Mouse (Mus musculus): ENCODE results near the gene Src. TPM values are rescaled to one million over a fixed set of nuclear protein-coding genes. Genes with fewer than 3 reads are reported as not detected.

Gene Src
- polyA plus RNA-seq, 1 experiment from 2014 or later, result 6.2 TPM

DNA sequence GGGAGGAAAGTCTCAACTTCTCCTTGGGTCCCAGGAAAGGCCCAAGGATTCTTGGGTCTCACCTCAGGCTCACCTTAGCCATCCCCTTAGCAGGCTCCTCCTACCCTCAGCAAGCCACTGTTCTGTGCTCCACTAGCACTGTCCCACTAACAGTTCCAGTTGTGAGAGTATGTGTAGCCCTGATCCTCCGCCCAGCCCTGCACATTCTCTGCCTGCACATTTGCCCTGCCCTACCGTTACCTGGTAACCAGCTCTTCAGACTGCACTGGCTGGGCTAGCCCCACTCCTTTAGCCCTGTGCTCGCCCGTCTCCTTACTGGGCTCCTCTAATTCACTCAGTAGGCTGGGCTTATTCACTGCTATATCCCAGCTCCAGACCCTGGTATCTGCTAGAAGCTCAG is 2.2 kb downstream of the Src start:
- WGBS (ENCODE audit: insufficient replicate concordance), result 85% methylated on average over 4 of the region's 4 CpGs
- no peak for ATAC-seq (replicated peaks; ENCODE audit: insufficient number of reproducible peaks, low FRiP score, low TSS enrichment)
- no peak overlapping the region for H3K27ac ChIP-seq (ENCODE audit: low read depth, low read length)

GRCm38 (mm10) chr2:157422062-157422655 is 3.9 kb downstream of the Src start:
- Histone ChIP-seq H3K4me3 (ENCODE audit: low read depth, low read length) (no peak overlapping the region), H3K4me2 (no peak overlapping the region), H3K9ac (ENCODE audit: low read depth, low read length) (no peak overlapping the region), H3K9me3 (replicated peaks; ENCODE audit: control insufficient read depth, low read length) (no peaks in the 10 kb centered on the region), H3K4me1 (ENCODE audit: control insufficient read depth, insufficient read depth, low read length) (peaks cover 32% of the 10 kb centered on the region), H3K27me3 (ENCODE audit: control insufficient read depth, insufficient read depth, low read length) (no peaks in the 10 kb centered on the region; the same call in 1 of the 2 replicates), H3K36me3 (ENCODE audit: control insufficient read depth, insufficient read depth, low read length) (no peaks in the 10 kb centered on the region), H3K27ac (ENCODE audit: low read depth, low read length) (peak overlapping the region; percentile 55; the same call in 1 of the 2 replicates)
- 71% methylated on average over 11 of the region's 11 CpGs for WGBS (ENCODE audit: insufficient replicate concordance)
- no peak for ATAC-seq (replicated peaks; ENCODE audit: insufficient number of reproducible peaks, low FRiP score, low TSS enrichment)

More for the DNA sequence above, 2.2 kb downstream of the Src start:
- Histone ChIP-seq H3K4me2 (no peak overlapping the region), H3K4me3 (ENCODE audit: low read depth, low read length) (no peak overlapping the region), H3K9me3 (replicated peaks; ENCODE audit: control insufficient read depth, low read length) (no peaks in the 10 kb centered on the region), H3K36me3 (ENCODE audit: control insufficient read depth, insufficient read depth, low read length) (no peaks in the 10 kb centered on the region), H3K4me1 (ENCODE audit: control insufficient read depth, insufficient read depth, low read length) (peaks cover 24% of the 10 kb centered on the region), H3K27me3 (ENCODE audit: control insufficient read depth, insufficient read depth, low read length) (no peaks in the 10 kb centered on the region; the same call in 1 of the 2 replicates), H3K9ac (ENCODE audit: low read depth, low read length) (no peak overlapping the region)

- Histone ChIP-seq H3K4me3 (ENCODE audit: low read depth, low read length) (peak overlapping the region; percentile 82), H3K27me3 (ENCODE audit: control insufficient read depth, insufficient read depth, low read length) (no peaks in the 10 kb centered on the region; the same call in 1 of the 2 replicates), H3K27ac (ENCODE audit: low read depth, low read length) (peak overlapping the region; percentile 75), H3K9ac (ENCODE audit: low read depth, low read length) (peak overlapping the region; percentile 98), H3K36me3 (ENCODE audit: control insufficient read depth, insufficient read depth, low read length) (no peaks in the 10 kb centered on the region), H3K9me3 (replicated peaks; ENCODE audit: control insufficient read depth, low read length) (no peaks in the 10 kb centered on the region), H3K4me2 (peak overlapping the region; percentile 91), H3K4me1 (ENCODE audit: control insufficient read depth, insufficient read depth, low read length) (peaks cover 29% of the 10 kb centered on the region)
- 42% methylated on average over 11 of the region's 11 CpGs for WGBS (ENCODE audit: insufficient replicate concordance)
- peak; percentile 16; the same call in 1 of the 2 replicates for ATAC-seq (replicated peaks; ENCODE audit: insufficient number of reproducible peaks, low FRiP score, low TSS enrichment)
Observed at GRCm38 (mm10) chr2:157422854-157423705, 4.8 kb downstream of the Src start.

GRCm38 (mm10) chr2:157423706-157424125 is 5.5 kb downstream of the Src start:
- H3K27me3 ChIP-seq (ENCODE audit: control insufficient read depth, insufficient read depth, low read length), result no peaks in the 10 kb centered on the region
- H3K4me2 ChIP-seq, result peak overlapping the region; percentile 91
- no peaks in the 10 kb centered on the region for H3K36me3 ChIP-seq (ENCODE audit: control insufficient read depth, insufficient read depth, low read length)
- WGBS (ENCODE audit: insufficient replicate concordance), result 12% methylated on average over 18 of the region's 21 CpGs
- H3K27ac ChIP-seq (ENCODE audit: low read depth, low read length), result peak overlapping the region; percentile 75
- H3K4me3 ChIP-seq (ENCODE audit: low read depth, low read length), result peak overlapping the region; percentile 82
- no peaks in the 10 kb centered on the region for H3K9me3 ChIP-seq (replicated peaks; ENCODE audit: control insufficient read depth, low read length)
- peak overlapping the region; percentile 98 for H3K9ac ChIP-seq (ENCODE audit: low read depth, low read length)
- no peak for ATAC-seq (replicated peaks; ENCODE audit: insufficient number of reproducible peaks, low FRiP score, low TSS enrichment)
- peaks cover 23% of the 10 kb centered on the region for H3K4me1 ChIP-seq (ENCODE audit: control insufficient read depth, insufficient read depth, low read length)

DNA sequence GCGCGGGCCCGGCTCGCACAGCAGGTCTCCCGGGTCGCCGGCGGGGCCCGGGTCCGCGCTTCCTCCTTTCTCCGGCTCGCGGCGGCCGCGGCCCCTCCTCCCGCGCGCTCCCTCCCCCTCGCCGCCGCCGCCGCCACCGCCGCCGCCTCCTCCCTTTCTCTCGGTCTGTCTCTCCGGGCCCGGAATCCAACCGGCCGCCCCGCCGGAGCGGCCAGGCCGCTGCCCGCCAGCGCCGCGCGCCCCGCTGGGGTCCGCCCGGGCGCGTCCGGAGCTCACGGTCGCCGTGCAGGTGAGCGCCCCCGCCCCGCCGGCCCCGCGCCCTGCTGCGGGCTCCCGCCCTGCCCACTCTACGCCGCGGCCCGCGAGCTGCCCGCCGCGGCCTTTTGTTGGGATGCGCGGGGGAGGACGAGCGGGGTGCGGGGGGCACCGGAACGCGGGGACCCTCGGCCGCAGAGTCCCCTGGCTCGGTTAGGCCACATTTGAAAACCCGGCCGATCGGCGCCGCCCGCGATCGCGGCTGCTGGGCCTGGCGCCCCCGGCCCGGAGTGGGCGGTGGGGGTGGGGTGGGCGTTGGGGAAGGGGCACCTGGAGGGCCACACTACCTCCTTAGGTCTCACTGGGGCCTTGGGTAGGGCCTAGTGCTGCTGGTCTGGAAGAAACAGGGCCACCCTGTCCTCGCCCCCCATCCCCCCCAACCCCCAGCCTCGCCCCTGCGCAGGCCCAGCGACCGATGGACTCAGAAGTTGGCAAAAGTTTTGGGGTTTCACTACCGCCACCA is 6.1 kb downstream of the Src start:
- Histone ChIP-seq H3K36me3 (ENCODE audit: control insufficient read depth, insufficient read depth, low read length) (no peaks in the 10 kb centered on the region), H3K4me1 (ENCODE audit: control insufficient read depth, insufficient read depth, low read length) (peaks cover 19% of the 10 kb centered on the region), H3K9me3 (replicated peaks; ENCODE audit: control insufficient read depth, low read length) (no peaks in the 10 kb centered on the region), H3K4me3 (ENCODE audit: low read depth, low read length) (peak overlapping the region; percentile 82), H3K9ac (ENCODE audit: low read depth, low read length) (peak overlapping the region; percentile 98), H3K27me3 (ENCODE audit: control insufficient read depth, insufficient read depth, low read length) (no peaks in the 10 kb centered on the region), H3K4me2 (peak overlapping the region; percentile 91), H3K27ac (ENCODE audit: low read depth, low read length) (peak overlapping the region; percentile 75)
- ATAC-seq (replicated peaks; ENCODE audit: insufficient number of reproducible peaks, low FRiP score, low TSS enrichment), result no peak
- WGBS (ENCODE audit: insufficient replicate concordance), result 1% methylated on average over 58 of the region's 98 CpGs

- Histone ChIP-seq H3K36me3 (ENCODE audit: control insufficient read depth, insufficient read depth, low read length) (no peaks in the 10 kb centered on the region), H3K4me2 (peak overlapping the region; percentile 91), H3K9me3 (replicated peaks; ENCODE audit: control insufficient read depth, low read length) (no peaks in the 10 kb centered on the region), H3K27me3 (ENCODE audit: control insufficient read depth, insufficient read depth, low read length) (no peaks in the 10 kb centered on the region), H3K4me3 (ENCODE audit: low read depth, low read length) (peak overlapping the region; percentile 82), H3K27ac (ENCODE audit: low read depth, low read length) (peak overlapping the region; percentile 75; the same call in 1 of the 2 replicates), H3K4me1 (ENCODE audit: control insufficient read depth, insufficient read depth, low read length) (peaks cover 22% of the 10 kb centered on the region), H3K9ac (ENCODE audit: low read depth, low read length) (peak overlapping the region; percentile 98)
- no peak for ATAC-seq (replicated peaks; ENCODE audit: insufficient number of reproducible peaks, low FRiP score, low TSS enrichment)
- WGBS (ENCODE audit: insufficient replicate concordance), result 69% methylated on average over 16 of the region's 16 CpGs
Observed at GRCm38 (mm10) chr2:157424904-157425642, 6.8 kb downstream of the Src start.

GRCm38 (mm10) chr2:157425643-157425988 is 7.4 kb downstream of the Src start:
- Histone ChIP-seq H3K4me1 (ENCODE audit: control insufficient read depth, insufficient read depth, low read length) (peaks cover 22% of the 10 kb centered on the region), H3K27ac (ENCODE audit: low read depth, low read length) (no peak overlapping the region), H3K9me3 (replicated peaks; ENCODE audit: control insufficient read depth, low read length) (no peaks in the 10 kb centered on the region), H3K36me3 (ENCODE audit: control insufficient read depth, insufficient read depth, low read length) (no peaks in the 10 kb centered on the region), H3K9ac (ENCODE audit: low read depth, low read length) (no peak overlapping the region), H3K4me3 (ENCODE audit: low read depth, low read length) (no peak overlapping the region), H3K4me2 (peak overlapping the region; percentile 91; the same call in 1 of the 2 replicates), H3K27me3 (ENCODE audit: control insufficient read depth, insufficient read depth, low read length) (no peaks in the 10 kb centered on the region)
- WGBS (ENCODE audit: insufficient replicate concordance), result 68% methylated on average over 6 of the region's 6 CpGs
- no peak for ATAC-seq (replicated peaks; ENCODE audit: insufficient number of reproducible peaks, low FRiP score, low TSS enrichment)

GRCm38 (mm10) chr2:157426171-157426570 is 7.9 kb downstream of the Src start:
- H3K4me2 ChIP-seq, result no peak overlapping the region
- no peaks in the 10 kb centered on the region for H3K9me3 ChIP-seq (replicated peaks; ENCODE audit: control insufficient read depth, low read length)
- H3K4me1 ChIP-seq (ENCODE audit: control insufficient read depth, insufficient read depth, low read length), result peaks cover 24% of the 10 kb centered on the region
- ATAC-seq (replicated peaks; ENCODE audit: insufficient number of reproducible peaks, low FRiP score, low TSS enrichment), result no peak
- 73% methylated on average over 6 of the region's 6 CpGs for WGBS (ENCODE audit: insufficient replicate concordance)
- H3K9ac ChIP-seq (ENCODE audit: low read depth, low read length), result no peak overlapping the region
- H3K4me3 ChIP-seq (ENCODE audit: low read depth, low read length), result no peak overlapping the region
- no peaks in the 10 kb centered on the region for H3K36me3 ChIP-seq (ENCODE audit: control insufficient read depth, insufficient read depth, low read length)
- no peaks in the 10 kb centered on the region for H3K27me3 ChIP-seq (ENCODE audit: control insufficient read depth, insufficient read depth, low read length)
- H3K27ac ChIP-seq (ENCODE audit: low read depth, low read length), result no peak overlapping the region
